Mouse (Mus musculus): ENCODE results near the gene Sdc4. TPM values are rescaled to one million over a fixed set of nuclear protein-coding genes. Genes with fewer than 3 reads are reported as not detected.

Sdc4 gene
- polyA plus RNA-seq, 1 experiment from 2014 or later: 11.6 TPM

- Histone ChIP-seq H3K27ac (ENCODE audit: low read depth, low read length) (no peak overlapping the region), H3K9me3 (ENCODE audit: control insufficient read depth, low read length) (no peaks in the 10 kb centered on the region), H3K27me3 (ENCODE audit: control insufficient read depth, insufficient read depth, low read length) (no peaks in the 10 kb centered on the region), H3K4me3 (ENCODE audit: low read depth, low read length) (no peak overlapping the region), H3K4me1 (replicated peaks; ENCODE audit: control insufficient read depth, insufficient read depth, low read length) (peaks cover 5% of the 10 kb centered on the region; the same call in 1 of the 2 replicates), H3K4me2 (replicated peaks; ENCODE audit: low read depth, low read length) (no peak overlapping the region), H3K36me3 (ENCODE audit: control insufficient read depth, insufficient read depth, low read length) (0 out of 2 replicates have a peak, but pooled peaks cover 6% of the 10 kb centered on the region), H3K9ac (ENCODE audit: low read depth, low read length) (no peak overlapping the region)
- ATAC-seq (ENCODE audit: low FRiP score): no peak
- no peak for DNase-seq (ENCODE audit: low spot score)
Observed at GRCm38 (mm10) chr2:164465161-164465560, 21.5 kb upstream of the Sdc4 start.

- WGBS: under 1% methylated on average over 65 of the region's 79 CpGs
- peaks cover 9% of the 10 kb centered on the region; the same call in 1 of the 2 replicates for H3K4me1 ChIP-seq (replicated peaks; ENCODE audit: control insufficient read depth, insufficient read depth, low read length)
- H3K36me3 ChIP-seq (ENCODE audit: control insufficient read depth, insufficient read depth, low read length): 0 out of 2 replicates have a peak, but pooled peaks cover 4% of the 10 kb centered on the region
- peak within 1 kb of the TSS; percentile 89 for H3K27ac ChIP-seq (ENCODE audit: low read depth, low read length)
- H3K4me2 ChIP-seq (replicated peaks; ENCODE audit: low read depth, low read length): peak within 1 kb of the TSS; percentile 68
- H3K9ac ChIP-seq (ENCODE audit: low read depth, low read length): peak within 1 kb of the TSS; percentile 79
- no peaks in the 10 kb centered on the region for H3K27me3 ChIP-seq (ENCODE audit: control insufficient read depth, insufficient read depth, low read length)
- DNase-seq (ENCODE audit: low spot score): peak; percentile 97
- no peaks in the 10 kb centered on the region for H3K9me3 ChIP-seq (ENCODE audit: control insufficient read depth, low read length)
- peak; percentile 98 for ATAC-seq (ENCODE audit: low FRiP score)
- peak within 1 kb of the TSS; percentile 85 for H3K4me3 ChIP-seq (ENCODE audit: low read depth, low read length)
Observed at GRCm38 (mm10) chr2:164460745-164461551, 17.3 kb upstream of the Sdc4 start, which contains the start of gene Gm20458. Gene Gm20458 (plus strand): TSS chr2:164460967.

DNA sequence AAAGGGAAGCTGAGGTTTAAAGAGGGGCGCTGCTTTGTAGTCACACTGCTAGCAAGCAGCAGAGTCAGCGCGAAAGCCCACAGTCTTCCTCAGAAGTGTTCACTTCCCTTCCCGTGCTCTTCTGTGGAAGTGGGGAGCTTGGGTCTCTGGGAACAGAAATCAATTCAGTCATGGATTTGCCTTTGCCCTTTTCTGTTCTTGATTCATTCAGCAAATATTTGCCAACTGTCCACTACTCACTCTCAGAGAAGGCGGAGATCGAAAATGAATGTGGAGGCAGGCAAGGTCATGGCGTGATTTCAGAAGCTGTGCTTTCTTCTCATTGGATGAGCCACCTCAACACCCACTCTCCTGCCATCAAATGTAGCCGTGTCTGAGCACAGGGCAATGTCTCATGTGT, 14.8 kb upstream of the Sdc4 start:
- DNase-seq (ENCODE audit: low spot score) (no peak), ATAC-seq (ENCODE audit: low FRiP score) (no peak)
- WGBS: 82% methylated on average over 8 of the region's 8 CpGs
- Histone ChIP-seq H3K9me3 (ENCODE audit: control insufficient read depth, low read length) (no peaks in the 10 kb centered on the region), H3K9ac (ENCODE audit: low read depth, low read length) (no peak overlapping the region), H3K36me3 (ENCODE audit: control insufficient read depth, insufficient read depth, low read length) (no peaks in the 10 kb centered on the region), H3K27me3 (ENCODE audit: control insufficient read depth, insufficient read depth, low read length) (no peaks in the 10 kb centered on the region), H3K4me1 (replicated peaks; ENCODE audit: control insufficient read depth, insufficient read depth, low read length) (peaks cover 9% of the 10 kb centered on the region; the same call in 1 of the 2 replicates), H3K4me2 (replicated peaks; ENCODE audit: low read depth, low read length) (no peak overlapping the region), H3K4me3 (ENCODE audit: low read depth, low read length) (no peak overlapping the region), H3K27ac (ENCODE audit: low read depth, low read length) (no peak overlapping the region)

DNA sequence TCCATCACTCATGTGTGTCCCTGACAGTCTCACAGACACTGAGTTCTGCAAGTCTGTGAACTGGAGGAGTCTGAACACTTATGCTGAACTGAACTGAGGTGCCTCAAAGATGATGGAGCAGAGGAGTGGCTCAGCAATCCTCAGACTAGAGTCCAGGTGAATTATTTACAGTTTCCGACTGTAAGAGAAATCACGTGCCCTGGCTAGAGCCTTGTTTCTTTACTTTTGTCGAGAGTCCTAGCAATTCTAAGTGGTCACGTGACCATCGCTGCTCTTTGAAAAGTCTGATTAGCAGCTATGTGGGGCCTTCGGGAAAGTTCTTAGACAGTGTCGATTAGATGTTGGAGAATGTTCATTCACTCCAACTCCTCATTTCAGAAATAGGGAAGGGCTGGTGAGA, 14.3 kb upstream of the Sdc4 start:
- H3K9me3 ChIP-seq (ENCODE audit: control insufficient read depth, low read length): no peaks in the 10 kb centered on the region
- no peak overlapping the region for H3K4me2 ChIP-seq (replicated peaks; ENCODE audit: low read depth, low read length)
- H3K9ac ChIP-seq (ENCODE audit: low read depth, low read length): no peak overlapping the region
- DNase-seq (ENCODE audit: low spot score) (no peak), ATAC-seq (ENCODE audit: low FRiP score) (no peak)
- WGBS: 62% methylated on average over 7 of the region's 7 CpGs
- H3K27ac ChIP-seq (ENCODE audit: low read depth, low read length): no peak overlapping the region
- no peaks in the 10 kb centered on the region for H3K36me3 ChIP-seq (ENCODE audit: control insufficient read depth, insufficient read depth, low read length)
- no peaks in the 10 kb centered on the region for H3K27me3 ChIP-seq (ENCODE audit: control insufficient read depth, insufficient read depth, low read length)
- H3K4me3 ChIP-seq (ENCODE audit: low read depth, low read length): no peak overlapping the region
- peaks cover 9% of the 10 kb centered on the region; the same call in 1 of the 2 replicates for H3K4me1 ChIP-seq (replicated peaks; ENCODE audit: control insufficient read depth, insufficient read depth, low read length)

DNA sequence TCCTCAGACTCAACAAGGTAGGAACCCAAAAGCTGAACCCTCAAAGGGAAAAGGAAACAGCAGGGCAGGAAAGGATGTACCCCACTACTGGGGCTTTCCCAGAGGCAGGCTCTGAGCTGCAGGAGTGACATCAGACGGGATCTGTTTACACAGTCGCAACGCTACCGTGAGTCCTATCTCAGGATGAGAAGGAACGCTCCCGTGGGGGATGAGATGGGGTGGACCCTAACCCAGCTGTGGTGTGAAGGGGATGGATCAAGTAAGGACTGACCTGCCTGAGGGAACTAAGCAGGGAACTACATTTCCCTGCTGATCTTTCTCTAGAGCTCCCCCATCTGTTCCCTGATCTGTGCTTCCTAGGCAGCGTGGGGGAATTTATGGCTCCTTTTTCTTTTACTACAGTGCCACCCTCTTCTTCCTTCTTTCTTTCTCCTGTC, 13.2 kb upstream of the Sdc4 start, which contains the start of gene Sys1:
Gene Sys1 (plus strand): TSS at position 101 of the 437 bp plus-strand sequence.
- Histone ChIP-seq H3K4me2 (replicated peaks; ENCODE audit: low read depth, low read length) (0 out of 2 replicates have a peak within 1 kb of the TSS, but pooled peaks have one; percentile 17), H3K27me3 (ENCODE audit: control insufficient read depth, insufficient read depth, low read length) (no peaks in the 10 kb centered on the region), H3K9ac (ENCODE audit: low read depth, low read length) (0 out of 2 replicates have a peak within 1 kb of the TSS, but pooled peaks have one; percentile 20), H3K27ac (ENCODE audit: low read depth, low read length) (no peak within 1 kb of the TSS), H3K9me3 (ENCODE audit: control insufficient read depth, low read length) (no peaks in the 10 kb centered on the region), H3K4me3 (ENCODE audit: low read depth, low read length) (no peak within 1 kb of the TSS), H3K4me1 (replicated peaks; ENCODE audit: control insufficient read depth, insufficient read depth, low read length) (peaks cover 7% of the 10 kb centered on the region; the same call in 1 of the 2 replicates), H3K36me3 (ENCODE audit: control insufficient read depth, insufficient read depth, low read length) (no peaks in the 10 kb centered on the region)
- DNase-seq (ENCODE audit: low spot score) (peak; percentile 33), ATAC-seq (ENCODE audit: low FRiP score) (no peak)
- WGBS: 1% methylated on average over 7 of the region's 7 CpGs

- 85% methylated on average over 1 of the region's 1 CpGs for WGBS
- Histone ChIP-seq H3K9me3 (ENCODE audit: control insufficient read depth, low read length) (no peaks in the 10 kb centered on the region), H3K27ac (ENCODE audit: low read depth, low read length) (no peak overlapping the region), H3K27me3 (ENCODE audit: control insufficient read depth, insufficient read depth, low read length) (no peaks in the 10 kb centered on the region), H3K4me1 (replicated peaks; ENCODE audit: control insufficient read depth, insufficient read depth, low read length) (peaks cover 3% of the 10 kb centered on the region; the same call in 1 of the 2 replicates), H3K36me3 (ENCODE audit: control insufficient read depth, insufficient read depth, low read length) (no peaks in the 10 kb centered on the region), H3K4me2 (replicated peaks; ENCODE audit: low read depth, low read length) (no peak overlapping the region), H3K9ac (ENCODE audit: low read depth, low read length) (no peak overlapping the region), H3K4me3 (ENCODE audit: low read depth, low read length) (no peak overlapping the region)
- ATAC-seq (ENCODE audit: low FRiP score) (no peak), DNase-seq (ENCODE audit: low spot score) (no peak)
Observed at GRCm38 (mm10) chr2:164456413-164456812, 12.7 kb upstream of the Sdc4 start.

GRCm38 (mm10) chr2:164455421-164456190, 11.9 kb upstream of the Sdc4 start:
- WGBS: 79% methylated on average over 6 of the region's 6 CpGs
- ATAC-seq (ENCODE audit: low FRiP score): no peak
- no peaks in the 10 kb centered on the region for H3K27me3 ChIP-seq (ENCODE audit: control insufficient read depth, insufficient read depth, low read length)
- H3K9ac ChIP-seq (ENCODE audit: low read depth, low read length): no peak overlapping the region
- no peak overlapping the region for H3K4me3 ChIP-seq (ENCODE audit: low read depth, low read length)
- DNase-seq (ENCODE audit: low spot score): no peak
- no peaks in the 10 kb centered on the region for H3K9me3 ChIP-seq (ENCODE audit: control insufficient read depth, low read length)
- peaks cover 3% of the 10 kb centered on the region; the same call in 1 of the 2 replicates for H3K4me1 ChIP-seq (replicated peaks; ENCODE audit: control insufficient read depth, insufficient read depth, low read length)
- no peaks in the 10 kb centered on the region for H3K36me3 ChIP-seq (ENCODE audit: control insufficient read depth, insufficient read depth, low read length)
- H3K4me2 ChIP-seq (replicated peaks; ENCODE audit: low read depth, low read length): no peak overlapping the region
- no peak overlapping the region for H3K27ac ChIP-seq (ENCODE audit: low read depth, low read length)

DNA sequence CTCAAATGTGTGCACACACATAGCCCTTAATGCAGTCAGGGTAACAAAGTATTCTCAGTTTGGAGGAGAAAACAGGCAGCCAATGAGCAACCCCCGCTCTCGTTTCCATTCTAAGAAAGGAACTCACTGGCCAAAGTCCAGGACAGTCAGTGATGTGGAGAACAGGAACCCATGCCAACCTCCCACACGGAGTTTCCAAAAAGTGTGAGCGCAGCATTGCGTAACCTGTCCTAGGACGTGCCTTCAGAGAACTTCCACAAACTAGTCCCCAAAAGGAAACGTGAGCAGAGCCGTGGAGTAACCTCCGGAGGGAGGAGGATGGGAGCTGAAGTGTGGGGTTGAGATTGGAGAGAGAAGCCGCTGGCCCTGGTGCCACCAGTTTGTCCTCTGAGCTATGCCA, 11.2 kb upstream of the Sdc4 start:
- ATAC-seq (ENCODE audit: low FRiP score) (no peak), DNase-seq (ENCODE audit: low spot score) (no peak)
- no peaks in the 10 kb centered on the region for H3K27me3 ChIP-seq (ENCODE audit: control insufficient read depth, insufficient read depth, low read length)
- peaks cover 3% of the 10 kb centered on the region; the same call in 1 of the 2 replicates for H3K4me1 ChIP-seq (replicated peaks; ENCODE audit: control insufficient read depth, insufficient read depth, low read length)
- H3K4me3 ChIP-seq (ENCODE audit: low read depth, low read length): no peak overlapping the region
- H3K9ac ChIP-seq (ENCODE audit: low read depth, low read length): no peak overlapping the region
- H3K4me2 ChIP-seq (replicated peaks; ENCODE audit: low read depth, low read length): no peak overlapping the region
- H3K9me3 ChIP-seq (ENCODE audit: control insufficient read depth, low read length): no peaks in the 10 kb centered on the region
- no peak overlapping the region for H3K27ac ChIP-seq (ENCODE audit: low read depth, low read length)
- WGBS: 85% methylated on average over 10 of the region's 10 CpGs
- H3K36me3 ChIP-seq (ENCODE audit: control insufficient read depth, insufficient read depth, low read length): no peaks in the 10 kb centered on the region
